Mouse (Mus musculus) ES-Bruce4 (cell line): ENCODE measurements around the gene Slc5a2. TPM values are rescaled to one million over a fixed set of nuclear protein-coding genes. Genes with fewer than 3 reads are reported as not detected.

Experiments used
- H3K27ac ChIP-seq: 2 replicates; pipeline ENCODE4 v1.5.1; 2012; ENCODE audit warnings: low read length, inconsistent platforms; ENCODE audit not compliant: insufficient read depth
- H3K27me3 ChIP-seq: 2 replicates; pipeline ENCODE4 v1.6.1; 2012; ENCODE audit warnings: mild to moderate bottlenecking, low read length, inconsistent platforms; ENCODE audit not compliant: control insufficient read depth, poor library complexity, insufficient read depth, severe bottlenecking
- H3K36me3 ChIP-seq: 2 replicates; pipeline ENCODE4 v1.6.1; 2012; ENCODE audit warnings: inconsistent platforms, mild to moderate bottlenecking, low read length, moderate library complexity; ENCODE audit not compliant: control insufficient read depth, poor library complexity, insufficient read depth, severe bottlenecking
- H3K4me1 ChIP-seq: one replicate; pipeline ENCODE4 v1.8.1; 2011; ENCODE audit warnings: low read length; ENCODE audit not compliant: control insufficient read depth, insufficient read depth
- H3K4me3 ChIP-seq: 2 replicates; pipeline ENCODE4 v1.5.1; 2011; ENCODE audit warnings: low read depth, mild to moderate bottlenecking, low read length
- H3K9ac ChIP-seq: 2 replicates; pipeline ENCODE4 v1.6.1; 2012; ENCODE audit warnings: low read depth, mild to moderate bottlenecking, inconsistent platforms; ENCODE audit not compliant: poor library complexity, severe bottlenecking
- H3K9me3 ChIP-seq: replicated peaks from 2 replicates; pipeline ENCODE4 v1.6.1; 2012; ENCODE audit warnings: mild to moderate bottlenecking, low read length, inconsistent platforms; ENCODE audit not compliant: control insufficient read depth, poor library complexity, insufficient read depth, severe bottlenecking
- CTCF ChIP-seq: IDR thresholded peaks from one replicate; pipeline ENCODE4 v1.8.1; 2011; ENCODE audit warnings: low read depth, low read length
- EP300 ChIP-seq: IDR thresholded peaks from 2 replicates; pipeline ENCODE4 v1.6.1; 2011; ENCODE audit warnings: low read depth, low read length; ENCODE audit not compliant: insufficient read depth
- POLR2A ChIP-seq: IDR thresholded peaks from one replicate; pipeline ENCODE4 v1.8.1; 2011; ENCODE audit warnings: low read length; ENCODE audit not compliant: insufficient read depth
- polyA plus RNA-seq: library from polyadenylated mRNA; stranded (reverse); fragments of >200 nt; gene quantifications from 2 replicates; pipeline ENCODE4 v1.2.4, GENCODE M21; 2011; ENCODE audit warnings: low read depth; ENCODE audit not compliant: missing spikeins, insufficient read depth, insufficient read length

The Slc5a2 gene
- polyA plus RNA-seq, 1 experiment: not detected

DNA sequence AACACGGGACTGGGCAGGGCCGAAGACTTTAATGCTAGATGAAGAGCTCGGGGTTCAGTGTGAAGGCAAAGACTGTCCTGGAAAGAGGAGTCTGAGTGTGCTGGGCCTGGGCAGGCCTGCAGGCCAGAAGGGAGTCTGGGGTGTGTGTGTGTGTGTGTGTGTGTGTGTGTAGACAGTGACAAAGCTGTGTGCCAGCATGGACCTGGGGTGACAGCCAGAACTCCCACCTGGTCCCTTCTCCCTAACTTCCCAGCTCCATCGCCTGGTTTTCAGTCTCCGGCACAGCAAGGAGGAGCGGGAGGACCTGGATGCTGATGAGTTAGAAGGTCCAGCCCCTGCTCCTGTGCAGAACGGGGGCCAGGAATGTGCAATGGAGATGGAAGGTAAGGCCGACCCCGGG lies 6.0 kb downstream of the Slc5a2 start:
- Histone ChIP-seq H3K36me3 (peaks cover 3% of the 10 kb centered on the region; the same call in 1 of the 2 replicates), H3K4me1 (no peaks in the 10 kb centered on the region), H3K27ac (no peak overlapping the region), H3K9ac (no peak overlapping the region), H3K27me3 (no peaks in the 10 kb centered on the region), H3K9me3 (no peaks in the 10 kb centered on the region), H3K4me3 (no peak overlapping the region)
- TF ChIP-seq EP300 (no peak), CTCF (no peak), POLR2A (no peak)

DNA sequence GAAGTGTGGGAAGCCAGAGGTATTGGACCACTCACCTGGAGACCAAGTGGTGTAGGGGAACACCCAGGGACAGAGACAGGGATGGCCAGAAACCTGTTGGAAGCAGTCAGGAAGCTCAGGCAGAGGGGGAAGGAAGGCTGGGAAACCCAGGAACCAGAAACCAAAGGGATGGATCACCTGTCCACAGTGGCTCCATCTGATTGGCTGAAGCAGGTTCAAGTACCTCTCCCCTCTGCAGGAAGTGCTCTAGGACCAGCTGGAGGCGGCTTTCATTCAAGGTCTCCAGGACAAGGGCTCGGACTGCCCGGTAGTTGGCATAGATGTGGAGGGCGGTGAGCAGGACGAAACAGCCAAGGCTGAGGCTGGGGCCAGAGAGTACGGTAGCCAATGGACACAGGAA lies 10.6 kb downstream of the Slc5a2 start:
- Histone ChIP-seq H3K27ac (no peak overlapping the region), H3K4me1 (no peaks in the 10 kb centered on the region), H3K36me3 (peaks cover 3% of the 10 kb centered on the region; the same call in 1 of the 2 replicates), H3K9ac (no peak overlapping the region), H3K4me3 (no peak overlapping the region), H3K27me3 (no peaks in the 10 kb centered on the region), H3K9me3 (no peaks in the 10 kb centered on the region)
- TF ChIP-seq EP300 (no peak), POLR2A (no peak), CTCF (no peak)

DNA sequence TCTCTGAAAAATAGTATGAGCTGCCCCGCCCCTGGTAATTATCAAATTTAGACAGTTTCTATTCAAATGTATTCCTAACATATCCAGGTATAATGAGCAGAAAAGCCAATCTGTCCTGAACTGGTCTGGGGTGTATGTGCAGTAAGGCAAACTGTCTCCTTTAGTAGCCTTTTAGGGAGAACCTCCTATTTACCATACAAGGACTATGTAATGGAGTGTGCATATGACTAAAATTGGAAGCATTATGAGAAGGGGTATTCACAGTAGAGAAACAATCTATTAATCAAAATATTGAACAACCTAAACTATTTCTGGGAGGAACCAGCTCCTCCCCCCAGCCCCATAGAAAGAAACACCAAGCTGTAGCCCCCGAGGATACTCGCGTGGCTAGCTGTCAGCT lies 14.3 kb downstream of the Slc5a2 start:
- no peaks in the 10 kb centered on the region for H3K4me1 ChIP-seq
- H3K27me3 ChIP-seq: no peaks in the 10 kb centered on the region

GRCm38 (mm10) chr7:128281765-128282164 lies 16.3 kb downstream of the Slc5a2 start:
- Histone ChIP-seq H3K4me3 (no peak overlapping the region), H3K27me3 (no peaks in the 10 kb centered on the region), H3K9ac (no peak overlapping the region), H3K4me1 (no peaks in the 10 kb centered on the region), H3K27ac (no peak overlapping the region), H3K9me3 (no peaks in the 10 kb centered on the region), H3K36me3 (no peaks in the 10 kb centered on the region)
- TF ChIP-seq CTCF (no peak), EP300 (no peak), POLR2A (no peak)

More for the DNA sequence above, 14.3 kb downstream of the Slc5a2 start:
- peaks cover 3% of the 10 kb centered on the region; the same call in 1 of the 2 replicates for H3K36me3 ChIP-seq
- no peak overlapping the region for H3K4me3 ChIP-seq
- H3K9ac ChIP-seq: no peak overlapping the region
- no peaks in the 10 kb centered on the region for H3K9me3 ChIP-seq
- TF ChIP-seq CTCF (no peak), POLR2A (no peak), EP300 (no peak)
- H3K27ac ChIP-seq: no peak overlapping the region

GRCm38 (mm10) chr7:128282532-128283244 lies 17.2 kb downstream of the Slc5a2 start:
- Histone ChIP-seq H3K27me3 (no peaks in the 10 kb centered on the region), H3K4me1 (no peaks in the 10 kb centered on the region), H3K9ac (no peak overlapping the region), H3K4me3 (no peak overlapping the region), H3K27ac (no peak overlapping the region), H3K9me3 (no peaks in the 10 kb centered on the region), H3K36me3 (no peaks in the 10 kb centered on the region)
- TF ChIP-seq EP300: no peak
- TF ChIP-seq CTCF: no peak
- no peak for TF ChIP-seq POLR2A

GRCm38 (mm10) chr7:128284047-128284446 lies 18.6 kb downstream of the Slc5a2 start:
- no peaks in the 10 kb centered on the region for H3K9me3 ChIP-seq
- no peak overlapping the region for H3K27ac ChIP-seq
- no peak overlapping the region for H3K9ac ChIP-seq
- TF ChIP-seq POLR2A: no peak
- TF ChIP-seq EP300: no peak
- no peak for TF ChIP-seq CTCF
- H3K4me3 ChIP-seq: no peak overlapping the region
- H3K4me1 ChIP-seq: no peaks in the 10 kb centered on the region
- H3K27me3 ChIP-seq: no peaks in the 10 kb centered on the region
- no peaks in the 10 kb centered on the region for H3K36me3 ChIP-seq
